16 mouse cellular contexts compared by ENCODE assay signal in the genomic region with DNA sequence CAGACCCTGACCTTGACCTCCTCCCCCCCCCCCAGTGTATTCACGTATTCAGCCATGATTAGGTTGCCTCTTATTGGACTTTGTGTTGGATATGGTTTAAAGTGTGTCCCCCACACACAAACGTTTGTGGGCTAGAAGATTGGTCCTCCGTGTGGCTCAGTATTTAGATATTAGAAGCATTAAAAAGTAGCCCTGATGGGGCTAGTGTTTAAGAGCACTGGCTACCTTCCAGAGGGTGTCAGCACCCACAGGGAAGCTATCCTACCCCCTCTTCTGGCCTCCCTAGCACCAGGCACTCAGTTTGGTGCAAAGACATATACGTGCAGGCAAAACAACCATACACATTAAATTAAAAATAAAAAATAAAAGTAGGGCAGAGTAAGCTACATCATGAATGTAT. TPM values are rescaled to one million over a fixed set of nuclear protein-coding genes. Genes with fewer than 3 reads are reported as not detected.
DNase-seq lines count a peak whose midpoint lies in the region; ATAC-seq and TF ChIP-seq lines count a peak whose summit lies in the region.
"Had no signal": no experiment of that assay in that cellular context is flagged by ENCODE, and none has a peak within 500 bp of the region (broad histone marks: within the 10 kb centered on the region; RNA-seq: fewer than 3 reads in every experiment).

No protein-coding gene starts in this region.

- H3K27ac ChIP-seq in heart, embryonic 14.5 days (replicated peaks in 1 of 2; ENCODE audit: control insufficient read depth in 1 of 2, insufficient read depth in 1 of 2, low read depth in 2 of 2, low read length in 2 of 2): no peak overlapping the region
- H3K27ac ChIP-seq in midbrain, embryonic 10.5 days (replicated peaks): no peak overlapping the region
- H3K27ac ChIP-seq in midbrain, embryonic 11.5 days (ENCODE audit: low read depth, low read length): no peak overlapping the region
- H3K27ac ChIP-seq in limb, embryonic 13.5 days: no peak overlapping the region
- no peak overlapping the region for H3K27ac ChIP-seq in forebrain, postnatal 0 days (ENCODE audit: low read depth, low read length)

- no peak for ATAC-seq in heart, embryonic 14.5 days (ENCODE audit: insufficient number of reproducible peaks, insufficient read depth, low FRiP score, low read depth)
- ATAC-seq in midbrain, embryonic 11.5 days (ENCODE audit: low FRiP score): no peak
- ATAC-seq in limb, embryonic 13.5 days (ENCODE audit: low FRiP score, low read depth): no peak
- no peak for ATAC-seq in forebrain, postnatal 0 days

- H3K4me3 ChIP-seq in heart, embryonic 14.5 days (ENCODE audit: control insufficient read depth in 1 of 2, insufficient read depth in 1 of 2, low read depth in 1 of 2, low read length in 2 of 2): no peak overlapping the region
- H3K4me3 ChIP-seq in midbrain, embryonic 10.5 days: peak overlapping the region; percentile 64; the same call in 1 of the 2 replicates
- H3K4me3 ChIP-seq in midbrain, embryonic 11.5 days (ENCODE audit: low read depth, low read length): no peak overlapping the region
- no peak overlapping the region for H3K4me3 ChIP-seq in limb, embryonic 13.5 days
- peak overlapping the region; percentile 54 for H3K4me3 ChIP-seq in myocyte
- no peak overlapping the region for H3K4me3 ChIP-seq in forebrain, postnatal 0 days (ENCODE audit: low read depth, low read length)

- no peak overlapping the region for H3K4me2 ChIP-seq in heart, embryonic 14.5 days (ENCODE audit: low read length)
- no peak overlapping the region for H3K4me2 ChIP-seq in midbrain, embryonic 11.5 days
- peak overlapping the region; percentile 69; the same call in 1 of the 2 replicates for H3K4me2 ChIP-seq in limb, embryonic 13.5 days (replicated peaks)
- peak overlapping the region; percentile 98 for H3K4me2 ChIP-seq in myocyte (ENCODE audit: low read depth)
- no peak overlapping the region for H3K4me2 ChIP-seq in forebrain, postnatal 0 days (ENCODE audit: low read depth)

- intact Hi-C loops in heart, postnatal 10 days (cut with DNase I): loop anchor here (5.0 to 10.0 kb wide), 3 partner anchors 172 to 362 kb away; a partner anchor contains a TSS

- H3K9ac ChIP-seq in heart, embryonic 14.5 days (ENCODE audit: low read length): peak overlapping the region; percentile 80; the same call in 1 of the 2 replicates
- no peak overlapping the region for H3K9ac ChIP-seq in midbrain, embryonic 11.5 days (ENCODE audit: low read length)
- no peak overlapping the region for H3K9ac ChIP-seq in limb, embryonic 13.5 days
- no peak overlapping the region for H3K9ac ChIP-seq in forebrain, postnatal 0 days

- TF ChIP-seq CTCF in forebrain, postnatal 0 days (IDR thresholded peaks at IDR 0.05; ENCODE audit: low read depth): no peak

- no peaks in the 10 kb centered on the region for H3K36me3 ChIP-seq in heart, embryonic 14.5 days (ENCODE audit: control insufficient read depth, insufficient read depth, low read length)
- no peaks in the 10 kb centered on the region for H3K36me3 ChIP-seq in midbrain, embryonic 10.5 days
- no peaks in the 10 kb centered on the region for H3K36me3 ChIP-seq in midbrain, embryonic 11.5 days (ENCODE audit: control insufficient read depth, insufficient read depth, low read length)
- H3K36me3 ChIP-seq in limb, embryonic 13.5 days: no peaks in the 10 kb centered on the region
- H3K36me3 ChIP-seq in myocyte (ENCODE audit: control insufficient read depth, insufficient read depth): no peaks in the 10 kb centered on the region
- H3K36me3 ChIP-seq in forebrain, postnatal 0 days (ENCODE audit: insufficient read depth): no peaks in the 10 kb centered on the region
- H3K36me3 ChIP-seq: embryonic facial prominence, embryonic 13.5 days; forebrain, embryonic 10.5 days had no signal

- TF ChIP-seq POLR2A in myocyte (IDR thresholded peaks at IDR 0.05; ENCODE audit: insufficient read length, low read depth): no peak

- H3K27me3 ChIP-seq in heart, embryonic 14.5 days (ENCODE audit: control insufficient read depth, insufficient read depth, low read length): no peaks in the 10 kb centered on the region
- H3K27me3 ChIP-seq in midbrain, embryonic 10.5 days (ENCODE audit: low read depth, poor library complexity, severe bottlenecking): peaks cover 6% of the 10 kb centered on the region; the same call in 1 of the 2 replicates
- H3K27me3 ChIP-seq in midbrain, embryonic 11.5 days (ENCODE audit: control insufficient read depth, insufficient read depth, low read length): no peaks in the 10 kb centered on the region
- no peaks in the 10 kb centered on the region for H3K27me3 ChIP-seq in limb, embryonic 13.5 days
- H3K27me3 ChIP-seq in myocyte (ENCODE audit: control insufficient read depth, insufficient read depth, insufficient read length): no peaks in the 10 kb centered on the region
- H3K27me3 ChIP-seq in forebrain, postnatal 0 days (ENCODE audit: insufficient read depth, low read length): no peaks in the 10 kb centered on the region
- H3K27me3 ChIP-seq: embryonic facial prominence, embryonic 13.5 days had no signal

- H3ac ChIP-seq in myocyte (ENCODE audit: control insufficient read depth, insufficient read length): no peak overlapping the region

- WGBS in heart, embryonic 14.5 days: 88% methylated on average over 4 of the region's 4 CpGs
- 78% methylated on average over 4 of the region's 4 CpGs for WGBS in midbrain, embryonic 10.5 days
- WGBS in midbrain, embryonic 11.5 days: 77% methylated on average over 4 of the region's 4 CpGs
- 79% methylated on average over 4 of the region's 4 CpGs for WGBS in limb, embryonic 13.5 days
- WGBS in forebrain, postnatal 0 days: 81% methylated on average over 4 of the region's 4 CpGs

- no peaks in the 10 kb centered on the region for H3K79me2 ChIP-seq in myocyte (ENCODE audit: control insufficient read depth, insufficient read depth)

- H3K4me1 ChIP-seq in heart, embryonic 14.5 days (ENCODE audit: control insufficient read depth in 2 of 2, insufficient read depth in 2 of 2, low read length in 2 of 2): peaks cover 4 to 5% of the 10 kb centered on the region in 2 experiments
- peaks cover 35% of the 10 kb centered on the region for H3K4me1 ChIP-seq in midbrain, embryonic 10.5 days
- H3K4me1 ChIP-seq in midbrain, embryonic 11.5 days (ENCODE audit: control insufficient read depth, insufficient read depth, low read length): peaks cover 13% of the 10 kb centered on the region
- H3K4me1 ChIP-seq in limb, embryonic 13.5 days: peaks cover 9% of the 10 kb centered on the region
- H3K4me1 ChIP-seq in forebrain, postnatal 0 days (ENCODE audit: insufficient read depth): 0 out of 2 replicates have a peak, but pooled peaks cover 7% of the 10 kb centered on the region

- DNase-seq in heart, postnatal 10 days: no peak
- DNase-seq in midbrain, embryonic 10.5 days (ENCODE audit: low spot score): no peak
- no peak for DNase-seq in midbrain, embryonic 11.5 days (ENCODE audit: low spot score, missing footprints)
- DNase-seq in forebrain, postnatal 0 days: no peak
- DNase-seq in cerebellum, adult 8-10 months: no peak
- DNase-seq: adrenal gland, adult 8-10 months; heart, adult 18-20 months; kidney, adult 2 months; kidney, postnatal 4 days; right cerebral cortex, postnatal 25 days had no signal

- no peaks in the 10 kb centered on the region for H3K9me3 ChIP-seq in heart, embryonic 14.5 days (ENCODE audit: control insufficient read depth, low read length)
- H3K9me3 ChIP-seq in midbrain, embryonic 10.5 days (replicated peaks): no peaks in the 10 kb centered on the region
- H3K9me3 ChIP-seq in midbrain, embryonic 11.5 days (ENCODE audit: control insufficient read depth, low read length): no peaks in the 10 kb centered on the region
- H3K9me3 ChIP-seq in limb, embryonic 13.5 days: no peaks in the 10 kb centered on the region
- no peaks in the 10 kb centered on the region for H3K9me3 ChIP-seq in forebrain, postnatal 0 days (ENCODE audit: low read length)
- H3K9me3 ChIP-seq: embryonic facial prominence, embryonic 13.5 days; forebrain, embryonic 10.5 days had no signal

RNA-seq across cellular contexts. Expression of a gene that starts 0.7 kb away (rescaled TPM):
- 3.0 and 4.7 TPM in 2 replicates for polyA plus RNA-seq in heart, embryonic 14.5 days (2014; fragmentation: Nextera tagmentation; extraction: Ambion mirVana)
- 1 to 10 TPM in 1 of 2 experiments, under 1 TPM in 1; 0.67 to 1.6 TPM for total RNA-seq in heart, postnatal 10 days (2021)
- 2.8 and 2.9 TPM in 2 replicates for polyA plus RNA-seq in midbrain, embryonic 10.5 days (2016; fragmentation: Nextera tagmentation; extraction: Ambion mirVana)
- 1.7 and 2.4 TPM in 2 replicates for polyA plus RNA-seq in midbrain, embryonic 11.5 days (2014; fragmentation: Nextera tagmentation; extraction: Ambion mirVana)
- polyA plus RNA-seq in limb, embryonic 13.5 days (2015; fragmentation: Nextera tagmentation; extraction: Ambion mirVana): 0.86 and 1.5 TPM in 2 replicates
- polyA plus RNA-seq in myocyte (2012; fragmentation: generic; extraction: Trizol): 2.2 TPM
- 1.7 and 2.4 TPM in 2 replicates for total RNA-seq in forebrain, postnatal 0 days (2014; rRNA removed)
- 11.7 and 13.7 TPM in 2 replicates for polyA plus RNA-seq in forebrain, postnatal 0 days (2015; fragmentation: Nextera tagmentation; extraction: Ambion mirVana)

RNA-seq across cellular contexts. Expression of a gene that starts 37.4 kb away (rescaled TPM):
- polyA plus RNA-seq in heart, embryonic 14.5 days (2014; fragmentation: Nextera tagmentation; extraction: Ambion mirVana): 622 and 642 TPM in 2 replicates
- total RNA-seq in heart, postnatal 10 days (2021): 1,000 to 10,000 TPM in 1 of 2 experiments, 100 to 1,000 TPM in 1; 973 to 1,003 TPM
- 301 and 309 TPM in 2 replicates for polyA plus RNA-seq in midbrain, embryonic 10.5 days (2016; fragmentation: Nextera tagmentation; extraction: Ambion mirVana)
- polyA plus RNA-seq in midbrain, embryonic 11.5 days (2014; fragmentation: Nextera tagmentation; extraction: Ambion mirVana): 291 and 314 TPM in 2 replicates
- polyA plus RNA-seq in limb, embryonic 13.5 days (2015; fragmentation: Nextera tagmentation; extraction: Ambion mirVana): 224 and 236 TPM in 2 replicates
- 169 TPM for polyA plus RNA-seq in myocyte (2012; fragmentation: generic; extraction: Trizol)
- 195 and 197 TPM in 2 replicates for total RNA-seq in forebrain, postnatal 0 days (2014; rRNA removed)
- polyA plus RNA-seq in forebrain, postnatal 0 days (2015; fragmentation: Nextera tagmentation; extraction: Ambion mirVana): 285 and 302 TPM in 2 replicates

RNA-seq across cellular contexts. Expression of a gene that starts 37.5 kb away (rescaled TPM):
- not detected in 2 replicates for polyA plus RNA-seq in heart, embryonic 14.5 days (2014; fragmentation: Nextera tagmentation; extraction: Ambion mirVana)
- 10 to 100 TPM; 11.0 to 18.1 TPM for total RNA-seq in heart, postnatal 10 days (2021)
- polyA plus RNA-seq in midbrain, embryonic 10.5 days (2016; fragmentation: Nextera tagmentation; extraction: Ambion mirVana): 0.26 TPM in 1 of 2 replicates, not detected in the other
- 0.12 TPM in 2 replicates for polyA plus RNA-seq in midbrain, embryonic 11.5 days (2014; fragmentation: Nextera tagmentation; extraction: Ambion mirVana)
- 5.0 and 6.8 TPM in 2 replicates for polyA plus RNA-seq in limb, embryonic 13.5 days (2015; fragmentation: Nextera tagmentation; extraction: Ambion mirVana)
- polyA plus RNA-seq in myocyte (2012; fragmentation: generic; extraction: Trizol): 0.11 TPM
- total RNA-seq in forebrain, postnatal 0 days (2014; rRNA removed): 0.38 TPM in 1 of 2 replicates, not detected in the other
- 0.30 and 0.67 TPM in 2 replicates for polyA plus RNA-seq in forebrain, postnatal 0 days (2015; fragmentation: Nextera tagmentation; extraction: Ambion mirVana)
- total RNA-seq: layer of hippocampus, postnatal 25 days had no signal

RNA-seq across cellular contexts. Expression of a gene that starts 48.3 kb away (rescaled TPM):
- 9.7 and 9.8 TPM in 2 replicates for polyA plus RNA-seq in heart, embryonic 14.5 days (2014; fragmentation: Nextera tagmentation; extraction: Ambion mirVana)
- total RNA-seq in heart, postnatal 10 days (2021): 1 to 10 TPM; 7.4 to 8.9 TPM
- polyA plus RNA-seq in midbrain, embryonic 10.5 days (2016; fragmentation: Nextera tagmentation; extraction: Ambion mirVana): 5.5 and 7.8 TPM in 2 replicates
- 8.5 and 8.6 TPM in 2 replicates for polyA plus RNA-seq in midbrain, embryonic 11.5 days (2014; fragmentation: Nextera tagmentation; extraction: Ambion mirVana)
- polyA plus RNA-seq in limb, embryonic 13.5 days (2015; fragmentation: Nextera tagmentation; extraction: Ambion mirVana): 8.7 and 9.2 TPM in 2 replicates
- polyA plus RNA-seq in myocyte (2012; fragmentation: generic; extraction: Trizol): 0.05 TPM
- total RNA-seq in forebrain, postnatal 0 days (2014; rRNA removed): 13.5 and 14.9 TPM in 2 replicates
- polyA plus RNA-seq in forebrain, postnatal 0 days (2015; fragmentation: Nextera tagmentation; extraction: Ambion mirVana): 13.9 and 14.6 TPM in 2 replicates

Comparison
In these comparisons a context has a peak if more than half of its experiments do, and no peak if none do; other contexts are left out.
1. H3K4me3 ChIP-seq: peak in midbrain, embryonic 10.5 days (single experiment) and myocyte (single experiment); none in heart, embryonic 14.5 days (0 of 2), midbrain, embryonic 11.5 days (single experiment), limb, embryonic 13.5 days (single experiment) and forebrain, postnatal 0 days (single experiment).
2. H3K4me2 ChIP-seq: peak in limb, embryonic 13.5 days (single experiment) and myocyte (single experiment); none in heart, embryonic 14.5 days (single experiment), midbrain, embryonic 11.5 days (single experiment) and forebrain, postnatal 0 days (single experiment).